Mouse (Mus musculus): ENCODE results near the gene Castor1. TPM values are rescaled to one million over a fixed set of nuclear protein-coding genes. Genes with fewer than 3 reads are reported as not detected.

Castor1 gene
- polyA plus RNA-seq (2012), result 1.2 and 2.7 TPM in 2 replicates

- TF ChIP-seq GATA1 (IDR thresholded peaks at IDR 0.05; ENCODE audit: low read length), result no peak
These were observed at the start of gene Castor1 for GRCm38 (mm10) chr11:4217914-4218629. Gene Castor1, plus strand, starts transcription at chr11:4218225.

- no peak for TF ChIP-seq GATA1 (IDR thresholded peaks at IDR 0.05; ENCODE audit: low read length)
These were observed 43.4 kb upstream of the Castor1 start for GRCm38 (mm10) chr11:4174586-4174985.

- TF ChIP-seq GATA1 (IDR thresholded peaks at IDR 0.05; ENCODE audit: low read length), result no peak
These were observed 40.3 kb upstream of the Castor1 start for GRCm38 (mm10) chr11:4177716-4178115.

GRCm38 (mm10) chr11:4182061-4182460 lies 36.0 kb upstream of the Castor1 start:
- no peak for TF ChIP-seq GATA1 (IDR thresholded peaks at IDR 0.05; ENCODE audit: low read length)

GRCm38 (mm10) chr11:4183511-4183910 lies 34.5 kb upstream of the Castor1 start:
- no peak for TF ChIP-seq GATA1 (IDR thresholded peaks at IDR 0.05; ENCODE audit: low read length)

- TF ChIP-seq GATA1 (IDR thresholded peaks at IDR 0.05; ENCODE audit: low read length), result no peak
These were observed 33.6 kb upstream of the Castor1 start for GRCm38 (mm10) chr11:4184251-4184952.

GRCm38 (mm10) chr11:4186486-4187317 lies 31.3 kb upstream of the Castor1 start, which contains the start of gene Tbc1d10a:
Gene Tbc1d10a, plus strand, starts transcription at chr11:4186789.
- no peak for TF ChIP-seq GATA1 (IDR thresholded peaks at IDR 0.05; ENCODE audit: low read length)

- no peak for TF ChIP-seq GATA1 (IDR thresholded peaks at IDR 0.05; ENCODE audit: low read length)
These were observed 30.7 kb upstream of the Castor1 start for GRCm38 (mm10) chr11:4187318-4187700.

GRCm38 (mm10) chr11:4189182-4189581 lies 28.8 kb upstream of the Castor1 start:
- TF ChIP-seq GATA1 (IDR thresholded peaks at IDR 0.05; ENCODE audit: low read length), result no peak

- TF ChIP-seq GATA1 (IDR thresholded peaks at IDR 0.05; ENCODE audit: low read length), result no peak
These were observed 27.3 kb upstream of the Castor1 start for GRCm38 (mm10) chr11:4190677-4191076.

GRCm38 (mm10) chr11:4192757-4193156 lies 25.3 kb upstream of the Castor1 start:
- no peak for TF ChIP-seq GATA1 (IDR thresholded peaks at IDR 0.05; ENCODE audit: low read length)

GRCm38 (mm10) chr11:4193420-4193819 lies 24.6 kb upstream of the Castor1 start:
- TF ChIP-seq GATA1 (IDR thresholded peaks at IDR 0.05; ENCODE audit: low read length), result no peak

GRCm38 (mm10) chr11:4195597-4196031 lies 22.4 kb upstream of the Castor1 start:
- TF ChIP-seq GATA1 (IDR thresholded peaks at IDR 0.05; ENCODE audit: low read length), result no peak

- no peak for TF ChIP-seq GATA1 (IDR thresholded peaks at IDR 0.05; ENCODE audit: low read length)
These were observed 21.4 kb upstream of the Castor1 start for GRCm38 (mm10) chr11:4196636-4197035.

GRCm38 (mm10) chr11:4197691-4198090 lies 20.3 kb upstream of the Castor1 start:
- TF ChIP-seq GATA1 (IDR thresholded peaks at IDR 0.05; ENCODE audit: low read length), result no peak

Data from G1E-ER4 (cell line).